Mouse (Mus musculus) MEL (cell line): ENCODE measurements around the gene Anapc15-ps. TPM values are rescaled to one million over a fixed set of nuclear protein-coding genes. Genes with fewer than 3 reads are reported as not detected.

Experiments used
- DNase-seq: peaks from one replicate; pipeline ENCODE4 v3.0.0; 2011; ENCODE audit warnings: low read depth, low spot score
- H3K27ac ChIP-seq: 2 replicates; pipeline ENCODE4 v1.5.1; 2012; ENCODE audit warnings: low read depth, mild to moderate bottlenecking, control low read depth, low read length, moderate library complexity; ENCODE audit not compliant: control insufficient read depth
- H3K27me3 ChIP-seq, 2 experiments: fragments of 150-350 bp in 1 of 2; sonication (generic) in 1 of 2; 2 replicates each; pipeline ENCODE4 v1.6.1; 2012; ENCODE audit warnings: low read length in 2 of 2, mild to moderate bottlenecking in 2 of 2, improper control_type of control experiment in 1 of 2, moderate library complexity in 1 of 2; ENCODE audit not compliant: insufficient read depth in 2 of 2, control insufficient read depth in 1 of 2
- H3K36me3 ChIP-seq, 2 experiments: 2 replicates each; pipeline ENCODE4 v1.6.1; 2012 to 2014; ENCODE audit warnings: low read length in 2 of 2, improper control_type of control experiment in 1 of 2, inconsistent platforms in 1 of 2, mild to moderate bottlenecking in 1 of 2; ENCODE audit not compliant: insufficient read depth in 2 of 2, control insufficient read depth in 1 of 2
- H3K4me1 ChIP-seq, 2 experiments: fragments of 150-350 bp in 1 of 2; sonication (generic) in 1 of 2; 2 replicates each; pipeline ENCODE4 v1.6.1; 2012; ENCODE audit warnings: low read length in 2 of 2, improper control_type of control experiment in 1 of 2, mild to moderate bottlenecking in 1 of 2; ENCODE audit not compliant: insufficient read depth in 2 of 2, control insufficient read depth in 1 of 2
- H3K4me3 ChIP-seq, 2 experiments: fragments of 150-350 bp in 1 of 2; sonication (generic) in 1 of 2; 2 replicates each; pipeline ENCODE4 v1.5.1; 2012; ENCODE audit warnings: low read depth in 2 of 2, low read length in 2 of 2, mild to moderate bottlenecking in 2 of 2, moderate library complexity in 2 of 2, control low read depth in 1 of 2, improper control_type of control experiment in 1 of 2; ENCODE audit not compliant: control insufficient read depth in 1 of 2, insufficient read depth in 1 of 2
- H3K79me2 ChIP-seq: 2 replicates; pipeline ENCODE4 v1.6.1; 2012; ENCODE audit warnings: mild to moderate bottlenecking, low read length, moderate library complexity; ENCODE audit not compliant: control insufficient read depth, poor library complexity, insufficient read depth
- H3K9ac ChIP-seq: 2 replicates; pipeline ENCODE4 v1.6.1; 2012; ENCODE audit warnings: low read depth, mild to moderate bottlenecking, control low read depth, low read length, moderate library complexity; ENCODE audit not compliant: control insufficient read depth, poor library complexity, severe bottlenecking
- H3K9me3 ChIP-seq: fragments of 150-350 bp; sonication (generic); replicated peaks from 2 replicates; pipeline ENCODE4 v1.6.1; 2012; ENCODE audit warnings: mild to moderate bottlenecking, low read length, improper control_type of control experiment, moderate library complexity; ENCODE audit not compliant: insufficient read depth
- CHD1 ChIP-seq: IDR thresholded peaks from 2 replicates; pipeline ENCODE4 v1.6.1; 2012; ENCODE audit warnings: low read depth, mild to moderate bottlenecking, inconsistent platforms, low read length, improper control_type of control experiment
- CHD2 ChIP-seq: IDR thresholded peaks from 2 replicates; pipeline ENCODE4 v1.6.1; 2011; ENCODE audit warnings: low read length, improper control_type of control experiment
- CTCF ChIP-seq, 3 experiments: IDR thresholded peaks in 2 of 3; conservative IDR thresholded peaks in 1 of 3; 2 replicates each; pipeline ENCODE4 v1.5.1; 2011 to 2012; ENCODE audit warnings: low read length in 3 of 3, low read depth in 2 of 3, mild to moderate bottlenecking in 2 of 3, improper control_type of control experiment in 1 of 3, inconsistent platforms in 1 of 3, mixed read lengths in 1 of 3, moderate library complexity in 1 of 3; ENCODE audit not compliant: control insufficient read depth in 1 of 3, insufficient read depth in 1 of 3, poor library complexity in 1 of 3, severe bottlenecking in 1 of 3
- ELF1 ChIP-seq: IDR thresholded peaks from 2 replicates; pipeline ENCODE4 v1.6.1; 2014; ENCODE audit warnings: low read depth, mild to moderate bottlenecking, inconsistent platforms, low read length, improper control_type of control experiment, moderate library complexity
- EP300 ChIP-seq, 2 experiments: IDR thresholded peaks; 2 replicates each; pipeline ENCODE4 v1.6.1; 2011; ENCODE audit warnings: improper control_type of control experiment in 2 of 2, low read length in 2 of 2, low read depth in 1 of 2, mild to moderate bottlenecking in 1 of 2
- ETS1 ChIP-seq: IDR thresholded peaks from 2 replicates; pipeline ENCODE4 v1.6.1; 2012; ENCODE audit warnings: low read depth, mild to moderate bottlenecking, inconsistent platforms, low read length, improper control_type of control experiment, moderate library complexity
- JUND ChIP-seq: IDR thresholded peaks from 2 replicates; pipeline ENCODE4 v1.6.1; 2011; ENCODE audit warnings: low read depth, mild to moderate bottlenecking, improper control_type of control experiment, low read length
- KAT2A ChIP-seq: conservative IDR thresholded peaks from 2 replicates; pipeline ENCODE4 v1.6.1; 2012; ENCODE audit warnings: low read depth, low read length, improper control_type of control experiment, inconsistent platforms
- MAZ ChIP-seq: IDR thresholded peaks from 2 replicates; pipeline ENCODE4 v1.6.1; 2012; ENCODE audit warnings: low read depth, mild to moderate bottlenecking, inconsistent platforms, low read length, improper control_type of control experiment
- MEF2A ChIP-seq: IDR thresholded peaks from 2 replicates; pipeline ENCODE4 v1.6.1; 2014; ENCODE audit warnings: low read depth, mild to moderate bottlenecking, inconsistent platforms, low read length, improper control_type of control experiment; ENCODE audit not compliant: poor library complexity, insufficient replicate concordance, severe bottlenecking; ENCODE audit errors: extremely low read depth
- MXI1 ChIP-seq: IDR thresholded peaks from 2 replicates; pipeline ENCODE4 v1.6.1; 2011; ENCODE audit warnings: mild to moderate bottlenecking, low read depth, low read length, improper control_type of control experiment
- MYC ChIP-seq: IDR thresholded peaks from 2 replicates; pipeline ENCODE4 v1.6.1; 2011; ENCODE audit warnings: low read depth, mild to moderate bottlenecking, low read length, improper control_type of control experiment, moderate library complexity
- NELFE ChIP-seq: IDR thresholded peaks from 2 replicates; pipeline ENCODE4 v1.6.1; 2011; ENCODE audit warnings: low read depth, low read length, improper control_type of control experiment
- NRF1 ChIP-seq: IDR thresholded peaks from 2 replicates; pipeline ENCODE4 v1.6.1; 2014; ENCODE audit warnings: low read depth, mild to moderate bottlenecking, inconsistent platforms, low read length, improper control_type of control experiment, moderate library complexity; ENCODE audit not compliant: poor library complexity, insufficient read depth, severe bottlenecking
- POLR2A ChIP-seq, 2 experiments: IDR thresholded peaks; 2 replicates each; pipeline ENCODE4 v1.6.1; 2011 to 2012; ENCODE audit warnings: low read length in 2 of 2, mild to moderate bottlenecking in 2 of 2, control low read depth in 1 of 2, improper control_type of control experiment in 1 of 2, low read depth in 1 of 2, moderate library complexity in 1 of 2; ENCODE audit not compliant: control insufficient read depth in 1 of 2, insufficient read depth in 1 of 2, poor library complexity in 1 of 2
- POLR2AphosphoS5 ChIP-seq: IDR thresholded peaks from 2 replicates; pipeline ENCODE4 v1.6.1; 2012; ENCODE audit warnings: low read depth, borderline replicate concordance, mild to moderate bottlenecking, inconsistent platforms, low read length, moderate library complexity, mixed read lengths
- SMC3 ChIP-seq: IDR thresholded peaks from 2 replicates; pipeline ENCODE4 v1.6.1; 2011; ENCODE audit warnings: low read depth, low read length, improper control_type of control experiment
- TBP ChIP-seq: IDR thresholded peaks from 2 replicates; pipeline ENCODE4 v1.8.0; 2011; ENCODE audit warnings: low read depth, low read length, improper control_type of control experiment
- TCF12 ChIP-seq: IDR thresholded peaks from 2 replicates; pipeline ENCODE4 v1.6.1; 2014; ENCODE audit warnings: low read depth, mild to moderate bottlenecking, inconsistent platforms, low read length, improper control_type of control experiment, moderate library complexity
- USF1 ChIP-seq: IDR thresholded peaks from 2 replicates; pipeline ENCODE4 v1.6.1; 2014; ENCODE audit warnings: low read depth, mild to moderate bottlenecking, inconsistent platforms, low read length, improper control_type of control experiment, moderate library complexity
- USF2 ChIP-seq, 2 experiments: IDR thresholded peaks; 2 replicates each; pipeline ENCODE4 v1.6.1; 2011 to 2012; ENCODE audit warnings: improper control_type of control experiment in 2 of 2, low read length in 2 of 2, borderline replicate concordance in 1 of 2, inconsistent platforms in 1 of 2, low read depth in 1 of 2, mild to moderate bottlenecking in 1 of 2; ENCODE audit not compliant: insufficient read depth in 1 of 2
- ZMIZ1 ChIP-seq: IDR thresholded peaks from 2 replicates; pipeline ENCODE4 v1.6.1; 2012; ENCODE audit warnings: low read depth, mild to moderate bottlenecking, inconsistent platforms, low read length, improper control_type of control experiment, moderate library complexity
- polyA plus RNA-seq, 2 experiments: library from polyadenylated mRNA; stranded (reverse) in 1 of 2; unstranded in 1 of 2; fragments of >175 nt in 1 of 2; fragments of >200 nt in 1 of 2; gene quantifications; 2 replicates each; pipeline versions ENCODE4 v1.2.1 to v1.2.4; 2012; ENCODE audit warnings: low replicate concordance in 2 of 2, low read depth in 1 of 2; ENCODE audit not compliant: insufficient read length in 2 of 2, insufficient read depth in 1 of 2, missing spikeins in 1 of 2
- total RNA-seq: library from RNA; depleted of rRNA; stranded (reverse); fragments of 300-350 nt; gene quantifications from 2 replicates; pipeline ENCODE4 v1.2.3, GENCODE M21; 2012

Gene Anapc15-ps
- total and polyA plus RNA-seq, 3 experiments, result 0.31 TPM; not detected in 2

DNA sequence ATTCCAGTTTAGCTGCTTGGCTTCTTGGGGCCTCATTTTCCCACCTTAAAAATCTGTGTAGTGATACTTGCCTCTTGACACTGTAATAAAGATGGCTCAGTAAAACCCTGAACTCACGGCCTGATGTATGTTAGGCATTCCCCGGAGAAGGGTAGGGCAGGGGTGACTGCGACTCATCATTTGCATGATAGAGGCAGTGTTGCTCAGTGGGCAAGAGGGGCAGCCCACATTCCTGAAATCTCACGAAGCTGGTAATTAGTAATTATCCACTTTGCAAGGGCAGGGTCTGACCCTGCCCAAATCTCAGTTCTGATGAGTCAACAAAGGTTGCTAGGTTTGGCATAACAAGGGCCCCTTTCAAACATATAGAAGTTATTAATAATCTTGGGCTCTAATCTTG, 27.2 kb upstream of the Anapc15-ps start:
- Histone ChIP-seq H3K9ac (no peak overlapping the region), H3K79me2 (no peaks in the 10 kb centered on the region), H3K36me3 (no peaks in the 10 kb centered on the region), H3K4me3 (no peak overlapping the region), H3K9me3 (no peaks in the 10 kb centered on the region), H3K4me1 (no peaks in the 10 kb centered on the region), H3K27ac (no peak overlapping the region), H3K27me3 (no peaks in the 10 kb centered on the region; a peak in 1 of 4 replicates)
- DNase-seq, result no peak
- TF ChIP-seq ZMIZ1 (no peak), ETS1 (no peak), USF2 (IDR thresholded peaks at IDR 0.05; ENCODE audit: borderline replicate concordance in 1 of 2, insufficient read depth in 1 of 2, low read depth in 1 of 2, low read length in 2 of 2) (no peak), MXI1 (no peak), POLR2A (IDR thresholded peaks at IDR 0.05; ENCODE audit: control insufficient read depth in 1 of 2, insufficient read depth in 1 of 2, low read depth in 1 of 2, low read length in 2 of 2, poor library complexity in 1 of 2) (no peak), CTCF (IDR thresholded peaks at IDR 0.05 in 2 of 3, conservative IDR thresholded peaks at IDR 0.05 in 1 of 3; ENCODE audit: control insufficient read depth in 1 of 3, insufficient read depth in 1 of 3, low read depth in 2 of 3, low read length in 3 of 3, poor library complexity in 1 of 3, severe bottlenecking in 1 of 3) (no peak), KAT2A (no peak)

DNA sequence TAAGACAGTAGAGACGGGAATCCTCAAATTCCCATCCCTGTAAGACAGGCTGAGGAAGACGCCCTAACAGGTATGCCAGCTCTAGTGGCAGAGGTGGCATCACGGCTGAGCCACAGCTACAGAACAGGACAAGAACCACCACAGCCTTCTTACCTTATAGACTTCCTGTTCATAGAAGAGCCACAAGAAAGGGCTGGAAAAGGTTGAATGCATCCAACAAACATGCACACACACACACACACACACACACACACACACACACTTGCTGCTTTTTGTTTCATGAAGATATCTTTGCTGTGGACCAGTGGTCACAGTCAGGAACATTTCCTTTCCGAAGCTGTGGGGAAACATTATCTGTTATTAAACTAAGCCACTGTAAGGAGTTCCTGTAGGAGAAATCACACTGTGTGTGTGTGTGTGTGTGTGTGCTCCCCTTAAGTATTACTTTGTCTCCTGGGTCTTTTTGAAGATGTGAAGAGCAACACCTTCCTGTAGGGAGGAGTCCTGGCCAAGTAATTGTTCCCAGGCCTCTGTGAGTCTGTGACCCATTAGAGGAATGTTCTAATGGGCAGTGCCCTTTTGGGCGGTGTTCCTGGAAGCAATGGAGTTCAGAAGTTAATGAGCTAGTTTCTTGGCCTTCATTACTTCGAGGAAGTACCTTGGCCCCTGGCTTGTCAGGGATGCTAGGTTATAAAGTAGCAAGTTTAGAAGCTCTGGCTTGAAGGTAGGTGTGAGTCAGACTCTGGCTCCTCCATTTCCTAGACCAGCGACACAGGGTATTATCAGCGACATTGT, 25.9 kb upstream of the Anapc15-ps start:
- Histone ChIP-seq H3K27ac (no peak overlapping the region), H3K27me3 (no peaks in the 10 kb centered on the region; a peak in 1 of 4 replicates), H3K4me1 (no peaks in the 10 kb centered on the region), H3K4me3 (no peak overlapping the region), H3K79me2 (no peaks in the 10 kb centered on the region), H3K36me3 (no peaks in the 10 kb centered on the region), H3K9ac (no peak overlapping the region), H3K9me3 (no peaks in the 10 kb centered on the region)
- DNase-seq, result no peak
- TF ChIP-seq SMC3 (no peak), ELF1 (no peak), TCF12 (no peak), USF1 (no peak), CHD2 (no peak), POLR2AphosphoS5 (no peak), NRF1 (no peak), MYC (no peak), CHD1 (no peak), JUND (no peak), ZMIZ1 (no peak), EP300 (IDR thresholded peaks at IDR 0.05; ENCODE audit: low read depth in 1 of 2, low read length in 2 of 2) (no peak), MAZ (no peak), MXI1 (no peak), MEF2A (no peak), TBP (no peak), NELFE (no peak)
- TF ChIP-seq, all 39 proteins: peak for 0
